Mouse (Mus musculus) cerebellum, adult 2 months (tissue): ENCODE measurements around the gene Fxyd1.

Experiments used
- CTCF ChIP-seq: fragments of 200-500 bp; IDR thresholded peaks from 2 replicates; pipeline ENCODE4 v1.5.1; 2011; ENCODE audit warnings: low read depth, mild to moderate bottlenecking, control low read depth, low read length, moderate library complexity, borderline replicate concordance; ENCODE audit not compliant: insufficient read depth
- POLR2A ChIP-seq: fragments of 200-500 bp; IDR thresholded peaks from 2 replicates; pipeline ENCODE4 v1.6.1; 2011; ENCODE audit warnings: low read length, control low read depth, borderline replicate concordance; ENCODE audit not compliant: insufficient read depth

DNA sequence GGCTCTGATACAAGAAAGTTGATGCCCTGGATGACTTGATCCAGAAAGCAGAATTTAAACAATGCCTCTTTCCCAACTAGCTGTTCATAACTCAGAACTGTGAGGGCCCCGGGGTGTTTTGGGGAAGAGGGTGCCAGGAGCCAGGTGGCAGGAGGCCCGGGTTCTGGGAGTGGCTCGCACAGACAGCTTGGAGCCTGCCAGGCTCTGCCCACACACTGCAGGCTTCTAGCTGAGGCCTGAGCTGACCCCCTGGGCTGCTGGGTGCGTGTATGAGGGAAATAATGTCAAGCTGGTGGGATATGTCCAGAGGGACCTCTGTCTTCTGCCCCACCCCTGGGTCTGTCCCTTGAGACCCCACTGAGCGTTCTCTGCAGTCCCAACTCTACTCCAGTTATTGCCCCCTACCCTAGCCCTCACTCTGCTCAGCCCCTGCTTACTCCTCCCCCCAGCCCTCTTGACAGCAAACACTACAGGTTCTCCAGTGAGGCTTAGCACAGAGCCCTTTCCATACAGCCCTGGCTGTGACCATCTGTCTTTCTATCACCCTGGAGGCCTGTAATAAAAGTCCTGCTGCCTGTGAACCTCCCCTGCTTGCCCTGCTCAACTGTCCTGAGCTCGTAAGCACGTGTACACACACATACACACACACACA, 17.2 kb upstream of the Fxyd1 start:
- TF ChIP-seq CTCF (no peak), POLR2A (no peak)
